Mouse (Mus musculus): ENCODE measurements around the gene Itpr2. TPM values are rescaled to one million over a fixed set of nuclear protein-coding genes. Genes with fewer than 3 reads are reported as not detected.
"Not testable (repeated sequence)": the region's sequence is repeated elsewhere in the genome, so short reads cannot be mapped to it uniquely, and the experiment has no call there.

Itpr2 gene
- polyA plus RNA-seq, 1 experiment from 2014 or later = 3.9 TPM

DNA sequence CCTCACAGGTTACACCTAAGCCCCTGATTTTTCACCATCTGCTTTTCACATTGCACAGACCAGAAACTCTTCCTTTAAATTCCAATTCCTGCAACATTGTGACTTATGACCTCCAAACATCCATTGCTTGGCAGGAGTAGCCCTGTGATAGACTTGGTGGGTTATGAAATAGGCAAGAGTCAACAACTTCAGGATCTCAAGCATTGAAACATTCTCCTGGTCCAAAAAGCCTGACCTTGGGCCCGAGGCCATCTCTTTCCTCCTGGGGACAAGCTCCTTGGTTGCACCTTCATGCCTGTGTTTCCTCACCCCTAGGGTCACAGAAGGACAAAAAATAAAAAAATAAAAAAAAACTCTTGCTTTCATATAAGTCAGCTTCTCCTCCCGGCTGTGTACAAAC lies 32.1 kb downstream of the Itpr2 start:
- Histone ChIP-seq H3K9ac (ENCODE audit: low read length) (no peak overlapping the region), H3K4me2 (no peak overlapping the region), H3K9me3 (ENCODE audit: control insufficient read depth, low read length) (no peaks in the 10 kb centered on the region), H3K27me3 (ENCODE audit: control insufficient read depth, insufficient read depth, low read length) (no peaks in the 10 kb centered on the region), H3K4me3 (ENCODE audit: low read depth, low read length) (no peak overlapping the region), H3K36me3 (ENCODE audit: control insufficient read depth, insufficient read depth, low read length) (no peaks in the 10 kb centered on the region), H3K4me1 (ENCODE audit: control insufficient read depth, insufficient read depth, low read length) (no peaks in the 10 kb centered on the region), H3K27ac (ENCODE audit: low read depth, low read length) (no peak overlapping the region)
- no peak for DNase-seq (ENCODE audit: low spot score, missing footprints)
- WGBS = 92% methylated on average over 2 of the region's 2 CpGs
- no peak for ATAC-seq (ENCODE audit: low FRiP score)

DNA sequence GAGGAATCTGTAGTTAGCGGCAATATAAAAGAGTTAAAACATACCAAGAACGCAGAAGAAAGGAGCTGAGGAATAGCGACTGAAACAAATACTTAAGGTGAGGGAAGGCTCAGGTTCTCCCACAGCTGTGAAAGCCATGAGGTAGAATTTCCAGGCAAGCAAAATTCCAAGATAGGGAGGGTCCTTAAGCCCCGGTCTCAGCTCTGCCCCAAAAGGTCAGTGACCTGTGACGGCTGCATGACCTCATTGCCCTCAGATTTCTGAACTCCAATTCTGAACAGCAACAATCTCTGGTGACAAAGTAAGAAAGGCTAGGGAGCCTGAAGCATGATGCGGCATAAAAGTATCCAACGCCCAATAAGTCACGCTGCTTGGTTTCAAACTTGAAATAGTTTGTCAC lies 33.7 kb downstream of the Itpr2 start:
- Histone ChIP-seq H3K9me3 (ENCODE audit: control insufficient read depth, low read length) (no peaks in the 10 kb centered on the region), H3K27ac (ENCODE audit: low read depth, low read length) (no peak overlapping the region), H3K4me1 (ENCODE audit: control insufficient read depth, insufficient read depth, low read length) (no peaks in the 10 kb centered on the region), H3K27me3 (ENCODE audit: control insufficient read depth, insufficient read depth, low read length) (no peaks in the 10 kb centered on the region), H3K4me2 (no peak overlapping the region), H3K36me3 (ENCODE audit: control insufficient read depth, insufficient read depth, low read length) (no peaks in the 10 kb centered on the region), H3K4me3 (ENCODE audit: low read depth, low read length) (no peak overlapping the region), H3K9ac (ENCODE audit: low read length) (no peak overlapping the region)
- WGBS = 43% methylated on average over 8 of the region's 8 CpGs
- DNase-seq (ENCODE audit: low spot score, missing footprints) = no peak
- no peak for ATAC-seq (ENCODE audit: low FRiP score)

DNA sequence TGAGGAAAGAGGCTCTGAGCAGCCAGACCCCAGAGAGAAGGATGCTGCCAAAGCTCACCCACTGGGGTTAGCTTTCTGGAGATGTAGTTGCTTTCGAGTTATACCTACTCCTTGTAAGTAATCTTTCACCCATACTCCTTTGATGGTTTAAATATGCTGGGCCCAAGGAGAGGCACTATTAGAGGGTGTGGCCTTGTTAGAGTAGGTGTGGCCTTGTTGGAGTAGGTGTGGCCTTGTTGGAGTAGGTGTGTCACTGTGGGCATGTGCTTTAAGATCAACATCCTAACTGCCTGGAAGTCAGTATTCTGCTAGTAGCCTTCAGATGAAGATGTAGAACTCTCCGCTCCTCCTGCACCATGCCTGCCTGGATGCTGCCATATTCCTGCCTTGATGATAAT lies 37.4 kb downstream of the Itpr2 start:
- not testable (repeated sequence) for H3K9ac ChIP-seq (ENCODE audit: low read length); H3K4me1 ChIP-seq (ENCODE audit: control insufficient read depth, insufficient read depth, low read length); H3K4me2 ChIP-seq; H3K27ac ChIP-seq (ENCODE audit: low read depth, low read length); DNase-seq (ENCODE audit: low spot score, missing footprints); H3K36me3 ChIP-seq (ENCODE audit: control insufficient read depth, insufficient read depth, low read length); H3K27me3 ChIP-seq (ENCODE audit: control insufficient read depth, insufficient read depth, low read length); ATAC-seq (ENCODE audit: low FRiP score); H3K4me3 ChIP-seq (ENCODE audit: low read depth, low read length); H3K9me3 ChIP-seq (ENCODE audit: control insufficient read depth, low read length)
- 98% methylated on average over 2 of the region's 2 CpGs for WGBS

DNA sequence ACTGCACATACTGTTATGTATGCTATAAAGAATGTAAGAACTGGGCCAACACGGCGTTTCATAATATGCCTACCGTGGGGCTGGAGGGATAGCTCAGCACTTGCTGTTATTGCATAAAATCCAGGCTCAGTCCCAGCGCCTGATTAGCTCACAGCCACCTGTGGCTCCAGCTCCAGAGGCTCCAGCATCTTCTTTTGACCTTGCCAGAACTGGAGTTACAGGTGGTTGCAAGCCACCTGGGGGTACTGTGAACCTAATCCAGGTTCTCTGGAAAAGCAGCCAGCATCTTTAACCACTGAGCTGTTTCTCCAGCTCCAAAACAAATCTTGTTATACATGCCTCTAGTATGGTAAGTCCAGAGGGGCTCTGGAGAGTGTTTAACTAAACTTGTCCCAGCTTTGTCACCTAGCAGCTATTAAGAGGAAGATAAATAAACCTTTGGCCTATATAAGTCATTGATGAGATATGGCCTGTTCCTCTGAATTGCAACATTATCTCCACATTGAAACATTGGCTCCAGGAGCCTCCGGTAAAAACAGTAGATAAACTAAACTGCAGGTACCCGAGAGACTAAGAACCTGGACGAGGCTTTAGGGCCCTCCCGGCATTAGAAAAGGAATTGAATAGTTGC lies 37.9 kb downstream of the Itpr2 start:
- DNase-seq (ENCODE audit: low spot score, missing footprints) (no peak), ATAC-seq (ENCODE audit: low FRiP score) (no peak)
- Histone ChIP-seq H3K9me3 (ENCODE audit: control insufficient read depth, low read length) (no peaks in the 10 kb centered on the region), H3K4me3 (ENCODE audit: low read depth, low read length) (no peak overlapping the region), H3K4me2 (no peak overlapping the region), H3K27me3 (ENCODE audit: control insufficient read depth, insufficient read depth, low read length) (no peaks in the 10 kb centered on the region), H3K27ac (ENCODE audit: low read depth, low read length) (no peak overlapping the region), H3K9ac (ENCODE audit: low read length) (no peak overlapping the region), H3K36me3 (ENCODE audit: control insufficient read depth, insufficient read depth, low read length) (no peaks in the 10 kb centered on the region), H3K4me1 (ENCODE audit: control insufficient read depth, insufficient read depth, low read length) (no peaks in the 10 kb centered on the region)
- 89% methylated on average over 8 of the region's 8 CpGs for WGBS

DNA sequence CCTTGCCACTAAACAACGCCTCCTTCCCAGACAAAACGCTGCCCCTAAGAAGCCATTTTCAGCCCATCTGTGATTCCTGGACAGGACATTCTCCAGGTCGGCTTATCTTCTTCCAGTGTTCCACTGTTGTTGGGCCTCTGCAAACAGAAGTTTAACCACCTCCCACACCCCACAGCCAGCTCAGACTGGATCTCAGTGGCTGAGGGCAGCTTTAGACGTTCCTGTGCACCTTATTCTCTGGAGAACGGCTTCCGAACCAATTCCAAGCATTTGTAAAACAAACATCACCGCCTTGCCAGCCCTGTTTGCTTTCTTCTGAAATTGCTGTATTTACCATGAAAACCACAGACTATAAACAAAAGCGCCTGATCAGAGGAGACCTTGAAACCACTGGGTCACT lies 41.1 kb downstream of the Itpr2 start:
- ATAC-seq (ENCODE audit: low FRiP score) (no peak), DNase-seq (ENCODE audit: low spot score, missing footprints) (no peak)
- Histone ChIP-seq H3K27ac (ENCODE audit: low read depth, low read length) (no peak overlapping the region), H3K27me3 (ENCODE audit: control insufficient read depth, insufficient read depth, low read length) (no peaks in the 10 kb centered on the region), H3K4me3 (ENCODE audit: low read depth, low read length) (no peak overlapping the region), H3K36me3 (ENCODE audit: control insufficient read depth, insufficient read depth, low read length) (no peaks in the 10 kb centered on the region), H3K4me2 (no peak overlapping the region), H3K4me1 (ENCODE audit: control insufficient read depth, insufficient read depth, low read length) (peaks cover 3% of the 10 kb centered on the region; the same call in 1 of the 2 replicates), H3K9me3 (ENCODE audit: control insufficient read depth, low read length) (no peaks in the 10 kb centered on the region), H3K9ac (ENCODE audit: low read length) (no peak overlapping the region)
- WGBS = 83% methylated on average over 8 of the region's 8 CpGs

DNA sequence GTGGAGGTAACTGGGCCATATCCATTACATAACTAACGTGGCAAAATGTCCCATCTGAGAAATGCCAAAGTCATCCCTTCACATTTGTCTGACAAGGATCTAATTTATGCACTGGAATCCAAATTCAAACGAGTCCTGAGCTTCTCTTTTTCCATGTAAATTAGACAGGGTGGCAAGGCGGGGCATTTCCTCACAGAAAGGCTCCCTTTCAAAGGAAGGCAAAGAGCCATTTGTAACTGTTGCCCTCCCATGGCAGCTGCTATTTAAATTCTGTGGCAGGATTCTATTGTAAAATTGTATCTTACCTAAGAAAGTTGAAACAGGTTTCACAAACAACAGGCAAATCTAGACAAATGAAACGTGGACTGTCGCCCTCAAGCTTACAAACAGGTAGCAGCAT lies 43.6 kb downstream of the Itpr2 start:
- Histone ChIP-seq H3K27ac (ENCODE audit: low read depth, low read length) (no peak overlapping the region), H3K27me3 (ENCODE audit: control insufficient read depth, insufficient read depth, low read length) (no peaks in the 10 kb centered on the region), H3K4me1 (ENCODE audit: control insufficient read depth, insufficient read depth, low read length) (peaks cover 3% of the 10 kb centered on the region; the same call in 1 of the 2 replicates), H3K36me3 (ENCODE audit: control insufficient read depth, insufficient read depth, low read length) (no peaks in the 10 kb centered on the region), H3K4me2 (no peak overlapping the region), H3K9me3 (ENCODE audit: control insufficient read depth, low read length) (no peaks in the 10 kb centered on the region), H3K4me3 (ENCODE audit: low read depth, low read length) (no peak overlapping the region), H3K9ac (ENCODE audit: low read length) (no peak overlapping the region)
- DNase-seq (ENCODE audit: low spot score, missing footprints) (no peak), ATAC-seq (ENCODE audit: low FRiP score) (no peak)
- 31% methylated on average over 5 of the region's 5 CpGs for WGBS

DNA sequence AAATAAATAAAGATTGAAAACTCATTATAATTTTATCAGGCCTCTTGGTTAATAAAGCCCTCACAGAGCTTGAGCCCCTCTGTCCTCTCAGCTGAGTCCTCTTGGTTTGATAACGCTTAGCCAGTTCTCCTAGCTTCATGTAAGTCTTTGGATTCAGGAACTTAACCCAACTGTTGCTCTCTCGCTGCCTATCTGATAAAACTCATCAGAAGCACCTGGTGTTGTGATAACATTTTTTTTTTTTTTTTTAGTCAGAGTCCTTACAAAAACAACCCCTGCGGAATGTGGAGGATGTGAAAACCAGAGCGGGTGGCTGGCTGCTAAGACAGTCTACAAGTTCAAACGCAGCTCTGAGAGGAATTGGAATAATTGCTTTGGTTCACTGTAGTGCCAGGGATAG lies 45.3 kb downstream of the Itpr2 start:
- Histone ChIP-seq H3K36me3 (ENCODE audit: control insufficient read depth, insufficient read depth, low read length) (no peaks in the 10 kb centered on the region), H3K27ac (ENCODE audit: low read depth, low read length) (no peak overlapping the region), H3K9ac (ENCODE audit: low read length) (no peak overlapping the region), H3K4me2 (no peak overlapping the region), H3K9me3 (ENCODE audit: control insufficient read depth, low read length) (no peaks in the 10 kb centered on the region), H3K4me1 (ENCODE audit: control insufficient read depth, insufficient read depth, low read length) (peaks cover 3% of the 10 kb centered on the region; the same call in 1 of the 2 replicates), H3K27me3 (ENCODE audit: control insufficient read depth, insufficient read depth, low read length) (no peaks in the 10 kb centered on the region), H3K4me3 (ENCODE audit: low read depth, low read length) (no peak overlapping the region)
- no peak for ATAC-seq (ENCODE audit: low FRiP score)
- no peak for DNase-seq (ENCODE audit: low spot score, missing footprints)
- WGBS = 92% methylated on average over 5 of the region's 5 CpGs

DNA sequence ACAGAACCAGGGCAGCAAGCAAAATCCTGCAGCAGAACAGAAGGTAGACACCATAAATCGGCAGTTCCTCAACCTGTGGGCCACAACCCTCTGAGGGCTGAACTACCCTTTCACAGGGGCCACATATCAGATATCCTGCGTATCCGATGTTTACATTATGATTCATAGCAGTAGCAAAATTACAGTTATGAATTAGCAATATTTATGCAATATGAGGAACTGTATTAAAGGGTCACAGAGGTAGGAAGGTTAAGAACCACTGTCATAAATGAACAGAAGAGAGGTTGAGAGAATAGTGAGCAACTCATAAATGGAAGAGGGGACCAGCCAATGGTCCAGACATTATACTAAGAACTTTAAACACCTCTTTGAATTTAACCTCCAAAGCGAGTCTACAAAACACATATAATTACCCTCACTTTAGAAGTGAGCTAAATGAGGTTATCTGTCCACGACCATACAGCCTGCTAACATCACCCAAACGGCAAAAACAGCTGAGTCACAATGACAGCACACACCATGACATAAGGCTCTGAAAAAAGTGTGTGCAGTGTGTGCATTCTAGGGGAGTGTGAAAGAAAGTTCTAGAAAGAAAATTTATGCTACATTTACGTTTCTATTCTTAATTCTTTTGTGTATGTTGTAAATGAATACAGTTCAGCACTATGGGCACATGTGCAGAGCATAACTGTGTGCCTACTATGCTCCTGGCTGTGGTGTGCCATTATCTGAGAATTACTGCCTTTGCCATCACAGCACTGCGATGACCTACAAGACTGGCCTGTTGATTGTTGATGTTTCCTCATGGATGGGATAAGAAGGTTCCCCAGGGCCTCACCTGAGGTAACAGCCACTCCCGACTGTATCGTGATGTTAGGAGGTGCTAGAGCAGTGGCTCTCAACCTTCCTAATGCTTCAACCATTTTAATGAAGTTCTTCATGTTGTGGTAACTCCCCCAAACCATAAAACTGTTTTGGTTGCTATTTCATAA lies 47.2 kb downstream of the Itpr2 start:
- H3K4me2 ChIP-seq = no peak overlapping the region
- H3K4me1 ChIP-seq (ENCODE audit: control insufficient read depth, insufficient read depth, low read length) = peaks cover 3% of the 10 kb centered on the region; the same call in 1 of the 2 replicates
- DNase-seq (ENCODE audit: low spot score, missing footprints) (no peak), ATAC-seq (ENCODE audit: low FRiP score) (no peak)
- WGBS = 92% methylated on average over 10 of the region's 10 CpGs
- no peaks in the 10 kb centered on the region for H3K27me3 ChIP-seq (ENCODE audit: control insufficient read depth, insufficient read depth, low read length)
- H3K27ac ChIP-seq (ENCODE audit: low read depth, low read length) = no peak overlapping the region
- H3K9me3 ChIP-seq (ENCODE audit: control insufficient read depth, low read length) = no peaks in the 10 kb centered on the region
- H3K9ac ChIP-seq (ENCODE audit: low read length) = no peak overlapping the region
- no peak overlapping the region for H3K4me3 ChIP-seq (ENCODE audit: low read depth, low read length)
- H3K36me3 ChIP-seq (ENCODE audit: control insufficient read depth, insufficient read depth, low read length) = no peaks in the 10 kb centered on the region

DNA sequence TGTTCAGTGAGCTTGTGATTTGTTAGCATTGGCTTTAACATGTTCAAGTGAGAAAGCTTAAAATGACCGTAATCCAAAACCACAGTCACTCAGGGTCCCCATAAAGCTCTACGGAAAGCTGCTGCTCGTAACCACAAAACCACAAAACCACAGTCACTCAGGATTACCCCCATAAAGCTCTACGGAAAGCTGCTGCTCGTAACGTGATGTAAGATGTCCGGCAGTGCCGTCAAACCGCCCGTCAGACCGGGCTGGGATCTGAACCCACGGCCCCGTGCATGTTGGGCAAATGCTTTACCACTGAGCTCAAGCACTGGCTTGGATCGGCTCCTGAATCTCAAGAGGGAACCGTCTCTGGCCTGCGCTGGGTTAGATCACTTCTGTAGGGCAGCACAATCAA lies 49.5 kb downstream of the Itpr2 start:
- H3K9me3 ChIP-seq (ENCODE audit: control insufficient read depth, low read length) = no peaks in the 10 kb centered on the region
- no peak overlapping the region for H3K9ac ChIP-seq (ENCODE audit: low read length)
- DNase-seq (ENCODE audit: low spot score, missing footprints) (no peak), ATAC-seq (ENCODE audit: low FRiP score) (no peak)
- H3K4me3 ChIP-seq (ENCODE audit: low read depth, low read length) = no peak overlapping the region
- WGBS = 95% methylated on average over 16 of the region's 16 CpGs
- no peak overlapping the region for H3K27ac ChIP-seq (ENCODE audit: low read depth, low read length)
- no peak overlapping the region for H3K4me2 ChIP-seq
- no peaks in the 10 kb centered on the region for H3K27me3 ChIP-seq (ENCODE audit: control insufficient read depth, insufficient read depth, low read length)
- no peaks in the 10 kb centered on the region for H3K36me3 ChIP-seq (ENCODE audit: control insufficient read depth, insufficient read depth, low read length)
- no peaks in the 10 kb centered on the region for H3K4me1 ChIP-seq (ENCODE audit: control insufficient read depth, insufficient read depth, low read length)

Measured in midbrain, embryonic 11.5 days (tissue).